Mouse (Mus musculus) skeletal muscle tissue, adult 2 months (tissue): ENCODE measurements around the gene Inpp4b.
"Not testable (repeated sequence)": the region's sequence is repeated elsewhere in the genome, so short reads cannot be mapped to it uniquely, and the experiment has no call there.

ENCODE experiments used
- DNase-seq: peaks from one replicate; pipeline ENCODE4 v3.0.0-alpha.2; 2012; ENCODE audit warnings: low read depth, low spot score

Gene Inpp4b

DNA sequence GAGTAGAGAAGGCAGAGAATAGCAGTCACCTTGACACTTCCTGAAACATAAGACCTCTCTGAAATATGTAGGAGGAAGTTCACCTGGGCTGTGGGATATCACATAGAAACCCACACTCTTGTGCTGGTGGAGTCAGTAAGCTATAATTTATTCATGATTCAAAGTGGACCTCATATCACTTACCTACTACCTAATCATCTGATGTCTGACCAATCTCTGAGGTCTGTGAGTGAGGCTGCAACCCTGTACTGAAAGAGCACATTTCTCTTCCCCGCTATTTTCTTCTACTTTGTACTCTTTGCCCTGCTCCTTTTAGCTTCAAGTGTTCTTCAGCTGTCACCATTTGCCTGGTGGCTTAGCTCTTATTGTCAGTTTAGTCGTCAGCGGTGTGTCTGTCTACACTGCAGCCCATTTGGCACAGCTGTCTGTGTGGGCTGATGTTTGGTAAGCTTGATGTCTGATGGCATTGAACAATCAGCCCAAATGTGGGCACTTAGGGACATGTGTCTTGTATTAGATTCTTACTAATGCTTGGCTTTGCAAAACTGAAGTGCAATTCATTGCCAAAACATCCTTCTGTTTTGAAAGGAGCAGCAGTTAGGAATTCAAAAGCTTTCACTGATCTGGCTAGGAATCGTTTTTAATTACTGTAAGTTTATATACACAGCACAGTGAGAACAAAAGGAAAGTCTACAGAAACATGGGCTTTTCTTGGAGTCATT is 434.3 kb downstream of the Inpp4b start:
- DNase-seq = no peak

DNA sequence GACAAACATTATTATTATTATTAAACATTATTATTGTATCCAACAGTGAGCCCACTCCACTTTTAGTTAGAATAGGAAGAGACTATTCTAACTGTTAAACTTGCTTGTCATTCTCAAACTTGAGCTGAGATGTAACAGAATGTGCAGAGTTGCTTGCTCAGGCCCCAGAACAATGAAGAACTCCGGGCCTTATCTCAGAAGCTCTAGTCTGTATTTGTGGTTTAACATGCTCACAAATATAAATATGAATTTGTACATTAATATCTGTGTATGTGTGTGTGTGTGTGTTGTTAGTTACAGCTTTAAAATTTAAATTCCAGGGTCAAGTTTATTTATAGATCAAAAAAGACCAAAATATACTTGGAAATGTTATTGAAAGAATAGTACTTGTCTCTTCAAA is 435.3 kb downstream of the Inpp4b start:
- no peak for DNase-seq

DNA sequence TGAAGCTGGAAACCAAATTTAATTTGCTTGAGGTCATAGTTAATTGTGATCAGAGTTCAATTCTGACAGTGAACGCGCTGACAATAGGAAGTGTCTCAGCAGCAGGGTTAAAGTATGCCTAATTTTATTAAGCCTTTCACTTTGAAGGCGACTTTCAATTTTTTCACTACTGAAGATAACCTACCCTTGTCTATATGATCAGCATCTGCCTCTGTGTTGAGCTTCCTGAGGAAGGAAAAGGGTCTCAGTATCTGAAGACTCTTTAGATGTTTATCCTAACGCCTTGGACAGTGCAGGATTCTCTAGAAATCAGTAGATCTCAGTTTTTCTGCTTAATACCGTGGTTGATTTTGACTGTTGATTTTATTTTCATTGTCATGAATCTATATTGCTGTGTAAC is 437.1 kb downstream of the Inpp4b start:
- DNase-seq = no peak

DNA sequence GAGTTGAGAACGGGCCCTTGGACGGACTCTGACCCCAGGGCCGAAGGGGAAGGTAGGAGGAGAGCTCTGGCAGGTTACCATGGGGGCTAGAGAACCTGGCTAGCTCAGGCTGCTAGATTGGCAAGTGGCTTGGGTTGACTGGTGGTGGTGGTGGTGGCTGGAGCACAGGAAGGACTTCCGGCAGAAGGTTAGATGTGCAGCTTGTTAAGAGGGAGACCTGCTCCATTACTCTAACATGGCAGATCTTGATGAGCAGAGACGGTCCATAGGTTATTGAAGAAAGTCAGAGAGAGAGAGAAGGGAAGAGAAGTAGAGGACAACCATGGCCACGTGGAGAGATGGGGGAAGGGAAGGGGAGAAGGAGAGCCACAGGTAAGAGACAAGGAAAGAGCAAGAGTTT is 437.8 kb downstream of the Inpp4b start:
- no peak for DNase-seq

DNA sequence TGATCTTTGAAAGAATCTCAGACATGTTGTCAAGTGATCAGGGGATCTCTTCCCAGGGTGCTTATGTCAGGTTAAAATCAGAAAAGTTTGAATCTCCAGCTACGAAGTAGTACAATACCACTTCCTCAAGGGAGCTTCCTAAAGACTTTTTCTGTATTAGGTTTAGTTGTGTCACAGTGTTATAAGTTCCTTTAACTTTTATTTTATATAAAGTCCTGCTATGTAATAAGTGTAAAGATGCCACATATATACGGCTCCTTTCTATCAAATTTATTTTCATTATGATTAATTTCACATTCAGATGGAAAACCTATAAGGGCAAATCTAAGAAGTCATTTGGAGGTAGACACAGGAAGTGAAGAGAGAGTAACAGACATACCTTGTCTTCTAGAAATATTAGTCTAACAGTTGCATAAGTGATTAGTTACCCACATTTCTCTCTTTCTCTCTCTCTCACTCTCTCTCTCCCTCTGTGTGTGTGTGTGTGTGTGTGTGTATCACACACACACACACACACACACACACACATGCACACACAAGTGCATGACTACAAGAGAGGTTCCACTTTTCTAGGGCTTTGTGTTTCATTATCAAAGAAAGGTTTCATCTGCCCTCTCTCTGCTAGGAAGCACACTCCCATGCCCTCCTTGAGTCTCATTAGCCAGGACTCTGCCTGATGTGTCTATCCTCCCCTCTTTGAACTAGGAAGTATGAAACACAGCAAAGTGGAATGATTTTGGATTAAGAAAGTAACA is 438.7 kb downstream of the Inpp4b start:
- no peak for DNase-seq

DNA sequence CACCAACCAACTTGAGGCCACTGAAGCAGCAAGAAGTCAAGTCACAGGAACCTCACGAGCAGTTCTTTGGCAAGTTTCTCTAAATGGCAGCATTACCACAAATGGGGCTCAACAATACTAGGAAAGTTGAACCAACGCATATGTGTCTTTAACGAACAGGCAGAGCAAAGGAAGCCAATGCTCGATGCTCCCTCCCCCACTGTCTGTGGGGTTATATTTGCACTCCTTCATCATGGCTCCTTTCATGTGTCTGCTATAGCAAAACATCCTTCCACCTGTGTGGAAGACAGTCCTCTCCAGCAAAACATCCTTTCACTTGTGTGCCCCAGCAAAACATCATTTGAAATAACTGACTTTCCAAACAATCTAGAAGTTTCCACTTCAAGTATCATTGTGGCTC is 440.4 kb downstream of the Inpp4b start:
- no peak for DNase-seq

DNA sequence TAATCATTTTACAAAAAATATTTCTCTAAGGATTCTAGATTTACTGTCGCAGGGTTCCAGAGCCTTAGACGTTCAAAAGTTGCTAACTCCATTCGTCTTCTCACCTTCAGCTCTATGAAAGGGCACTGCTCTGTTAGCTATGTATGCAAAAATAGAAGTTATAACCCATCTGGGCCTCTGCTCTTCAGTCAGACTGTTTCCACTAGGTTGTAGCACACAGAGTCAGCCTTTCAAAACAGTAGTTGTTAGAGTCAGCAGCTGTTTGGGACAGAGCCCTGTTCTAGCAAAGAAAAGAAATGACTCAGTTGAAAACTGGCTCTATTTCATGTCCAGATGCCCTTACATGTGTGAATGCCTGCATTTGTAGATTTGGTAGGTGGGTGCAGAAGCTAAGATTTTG is 442.4 kb downstream of the Inpp4b start:
- no peak for DNase-seq

DNA sequence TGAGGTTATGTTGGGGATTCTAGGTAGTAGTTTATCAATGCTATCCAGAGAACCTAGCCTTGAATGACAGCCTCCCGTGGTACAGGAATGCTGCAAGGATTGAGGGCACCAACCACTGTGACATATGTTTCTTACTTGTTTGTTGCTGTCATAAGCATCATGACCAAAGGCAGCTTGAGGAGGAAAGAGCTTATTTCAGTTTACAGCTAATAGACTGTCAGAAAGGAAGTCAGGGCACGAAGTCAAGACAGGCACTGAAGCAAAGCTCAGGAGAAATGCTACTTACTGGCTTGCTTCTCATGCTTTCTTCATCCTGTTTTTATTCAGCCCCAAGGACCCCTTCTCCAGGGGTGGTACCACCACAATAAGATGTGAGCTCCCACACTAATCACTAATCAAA is 446.1 kb downstream of the Inpp4b start:
- DNase-seq = no peak

DNA sequence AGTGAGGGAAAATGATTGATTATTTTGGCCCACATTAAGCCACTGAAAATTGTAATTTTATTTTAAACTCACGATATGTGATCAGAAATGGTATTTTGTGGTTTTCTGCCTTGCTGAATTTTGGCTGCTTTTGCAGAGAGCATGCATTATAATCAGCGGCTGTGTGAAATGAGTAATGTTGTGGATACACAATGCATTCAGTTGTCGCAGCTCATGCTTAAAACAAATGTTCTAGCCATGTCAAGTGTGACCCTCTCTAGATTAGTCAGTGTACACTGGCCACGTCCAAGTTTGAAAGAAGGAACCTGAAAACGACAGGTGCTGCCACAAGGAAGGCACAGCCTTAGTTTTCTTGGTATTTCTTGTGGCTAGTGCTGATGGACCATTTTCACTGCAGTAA is 450.3 kb downstream of the Inpp4b start:
- no peak for DNase-seq

DNA sequence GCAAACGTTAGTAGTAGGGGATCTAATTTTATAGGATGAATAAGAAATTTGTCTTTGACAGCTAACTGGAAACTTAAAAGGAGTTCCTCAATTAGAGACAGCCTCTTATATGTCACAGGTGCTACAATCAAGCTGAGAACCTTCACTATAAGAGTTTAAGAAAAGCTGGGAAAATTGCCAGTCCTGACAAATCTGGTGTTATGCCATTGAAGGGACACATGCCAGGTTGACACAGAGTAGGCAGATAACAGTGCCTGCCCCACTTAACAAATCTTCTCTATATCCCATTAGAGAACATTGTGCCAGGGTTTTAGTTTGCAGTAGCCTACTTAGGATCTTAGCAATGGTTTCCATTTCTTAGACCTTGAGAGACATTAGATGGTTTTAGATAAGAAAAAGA is 456.1 kb downstream of the Inpp4b start:
- no peak for DNase-seq

DNA sequence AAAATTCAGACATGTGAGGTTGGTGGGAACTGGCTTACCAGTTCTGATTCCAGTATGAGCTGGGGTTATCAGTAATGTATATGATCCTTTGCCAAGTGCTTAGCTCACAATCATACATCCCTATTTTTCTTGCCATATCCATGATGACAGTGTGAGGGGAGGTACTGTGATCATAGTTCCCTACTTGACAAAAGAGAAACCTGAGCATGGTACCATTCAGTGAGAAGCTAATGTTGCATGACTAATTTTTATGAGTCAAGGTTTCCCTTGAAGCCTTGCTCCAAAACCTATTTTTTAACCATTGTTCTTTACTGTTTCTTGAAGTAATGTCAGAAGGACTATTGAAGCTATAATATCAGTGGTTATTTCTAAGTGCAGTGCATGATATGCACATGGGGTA is 458.4 kb downstream of the Inpp4b start:
- no peak for DNase-seq

DNA sequence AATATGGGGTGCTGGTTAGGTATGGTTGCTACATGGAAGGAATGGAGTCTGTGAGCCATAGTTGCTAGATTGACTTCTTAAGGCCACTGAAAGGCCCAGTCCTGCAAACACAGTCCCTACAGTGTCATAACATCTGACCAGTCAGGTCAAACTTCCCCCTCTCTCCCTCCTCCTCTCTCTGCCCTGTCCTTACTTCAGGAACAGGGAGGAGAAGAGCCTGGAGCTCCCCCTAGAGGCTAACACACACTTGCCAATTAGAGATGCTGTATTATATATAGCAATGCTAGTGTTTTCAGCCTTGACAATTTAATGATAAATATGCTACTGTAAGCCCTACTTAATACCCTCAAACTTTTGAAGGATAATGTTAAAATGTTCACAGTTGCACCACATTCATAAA is 464.4 kb downstream of the Inpp4b start:
- peak; percentile 73 for DNase-seq

DNA sequence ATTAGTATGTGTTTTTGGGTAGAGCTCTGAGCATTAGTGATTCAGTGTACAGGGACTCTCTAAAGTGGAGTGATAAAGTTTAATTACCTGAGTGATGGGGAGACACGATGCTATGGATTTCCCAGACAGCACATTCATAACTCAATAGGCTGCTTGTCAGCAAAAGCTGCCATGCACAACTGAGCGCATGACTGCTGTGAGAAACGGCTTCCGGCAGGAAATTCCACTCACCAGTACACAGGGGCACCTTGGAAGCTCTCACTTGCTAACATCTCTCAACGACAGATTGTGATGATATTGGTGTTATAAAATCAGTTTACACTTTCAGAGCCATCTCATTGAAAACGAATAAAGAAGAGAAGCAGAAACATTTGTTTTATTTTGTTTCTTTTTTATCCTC is 465.2 kb downstream of the Inpp4b start:
- no peak for DNase-seq

DNA sequence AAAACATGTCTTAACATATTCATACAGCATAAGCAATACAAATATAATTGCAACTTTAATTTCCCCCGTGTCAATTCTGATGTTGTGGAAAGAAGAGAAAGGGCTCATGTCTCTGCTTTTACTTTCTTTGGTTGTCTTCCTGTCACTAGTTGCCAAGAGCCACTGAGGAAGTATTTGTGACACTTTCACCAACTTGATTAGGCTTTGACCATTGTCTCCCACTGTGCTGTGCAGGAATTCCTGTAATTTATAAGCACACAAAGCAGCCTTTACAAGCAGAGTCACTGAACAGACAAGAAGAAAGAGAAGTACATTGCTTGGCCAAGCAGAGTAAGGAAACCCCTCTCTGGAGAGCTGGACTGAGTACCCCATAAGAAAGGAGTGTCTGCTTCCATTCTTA is 466.1 kb downstream of the Inpp4b start:
- DNase-seq = no peak

DNA sequence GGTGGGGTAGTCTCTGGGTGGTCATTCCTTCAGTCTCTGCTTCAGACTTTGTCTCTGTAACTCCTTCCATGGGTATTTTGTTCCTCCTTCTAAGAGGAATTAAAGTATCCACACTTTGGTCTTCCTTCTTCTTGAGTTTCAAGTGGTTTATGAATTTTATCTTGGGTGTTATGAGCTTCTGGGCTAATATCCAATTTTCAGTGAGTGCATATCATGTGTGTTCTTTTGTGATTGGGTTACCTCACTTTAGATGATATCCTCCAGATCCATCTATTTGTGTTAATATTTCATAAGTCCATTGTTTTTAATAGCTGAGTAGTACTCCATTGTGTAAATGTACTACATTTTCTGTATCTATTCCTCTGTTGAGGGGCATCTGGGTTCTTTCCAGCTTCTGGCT is 467.1 kb downstream of the Inpp4b start:
- DNase-seq = not testable (repeated sequence)

DNA sequence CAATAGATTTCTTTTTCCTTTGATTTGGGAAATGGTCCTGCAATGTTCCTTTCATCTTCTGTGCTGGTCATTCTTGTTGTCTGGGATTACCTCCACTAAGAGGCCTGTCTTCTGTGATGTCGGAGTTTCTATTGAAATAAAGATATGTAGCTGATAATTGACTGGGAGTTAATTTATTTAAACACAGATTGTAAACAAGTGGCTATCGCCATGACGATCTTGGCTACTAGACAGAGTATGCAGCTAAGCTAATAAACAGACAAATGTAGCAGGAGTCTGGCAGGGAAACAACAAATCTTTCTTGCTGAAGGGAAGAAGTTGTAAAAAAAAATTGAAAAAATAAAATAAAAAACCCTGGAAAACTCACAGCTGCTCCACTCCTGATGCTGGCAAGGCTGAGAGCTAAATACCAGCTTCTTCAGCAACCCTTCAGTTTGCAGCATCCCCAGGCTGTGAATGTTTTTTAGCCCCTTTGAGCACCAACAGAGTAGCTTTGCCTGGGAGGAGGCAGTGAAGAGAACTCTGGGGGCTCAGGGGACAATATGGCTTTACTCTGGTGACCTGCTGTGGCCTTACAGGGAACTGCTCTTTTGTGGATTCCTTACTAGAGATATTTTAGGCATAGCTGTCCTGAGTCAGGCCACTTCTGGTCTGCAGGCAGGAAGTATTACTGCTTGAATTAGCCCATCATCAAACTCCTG is 469.8 kb downstream of the Inpp4b start:
- no peak for DNase-seq

DNA sequence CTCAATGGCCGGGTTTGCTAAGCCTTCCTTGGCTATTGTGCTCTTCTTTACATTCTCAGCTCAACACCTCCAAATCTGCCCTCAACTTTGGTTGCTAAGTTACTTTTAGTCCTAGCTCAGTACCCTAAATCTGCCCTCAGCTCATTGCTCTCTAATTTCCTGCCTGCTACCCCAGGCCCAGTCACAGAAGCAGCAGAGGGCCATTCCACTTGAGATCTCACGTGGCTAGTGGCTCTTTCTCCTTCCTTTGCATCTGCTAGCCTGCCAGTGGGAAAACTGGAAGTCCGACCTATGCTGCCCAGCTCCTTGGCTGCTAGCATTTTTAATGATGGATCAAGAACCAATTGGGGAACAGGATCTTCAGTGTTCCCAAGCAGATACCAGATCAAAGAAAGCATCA is 472.4 kb downstream of the Inpp4b start:
- no peak for DNase-seq

DNA sequence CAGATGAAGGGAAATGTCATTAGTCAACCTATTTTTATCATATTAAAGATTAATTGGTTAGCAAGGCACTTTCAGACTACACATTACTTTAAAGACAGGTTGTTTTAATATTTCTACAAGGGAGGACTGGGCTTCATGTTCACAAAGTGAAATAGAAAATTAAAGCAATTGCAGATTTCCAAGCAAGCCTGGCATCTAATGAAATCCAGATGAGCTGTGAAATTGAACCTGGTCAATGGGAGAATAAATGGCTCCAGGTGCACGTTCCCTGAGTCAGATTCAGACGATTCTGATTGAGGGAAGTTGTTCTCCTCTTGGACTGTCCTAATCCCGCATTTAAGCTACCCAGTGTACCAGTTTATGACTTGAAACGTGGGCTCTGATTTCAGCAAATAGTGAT is 473.2 kb downstream of the Inpp4b start:
- no peak for DNase-seq

DNA sequence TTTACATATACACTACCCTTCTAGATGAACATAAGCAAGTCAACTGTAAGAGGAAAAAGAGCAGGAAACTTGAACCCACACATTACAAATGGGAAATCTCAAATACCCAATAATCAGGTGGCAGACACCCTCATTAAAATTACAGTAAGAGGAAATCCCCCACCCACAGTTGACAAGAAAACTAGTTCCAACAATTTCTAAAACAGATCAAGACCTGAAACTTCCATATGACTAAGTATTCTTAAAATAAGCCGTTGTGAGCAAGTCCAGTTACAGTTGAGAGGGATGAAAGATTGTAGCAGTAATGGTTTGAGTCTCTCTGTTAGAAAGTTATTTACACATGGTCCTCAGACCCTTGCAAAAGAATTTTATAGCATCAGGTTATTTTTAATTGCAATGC is 480.8 kb downstream of the Inpp4b start:
- no peak for DNase-seq

DNA sequence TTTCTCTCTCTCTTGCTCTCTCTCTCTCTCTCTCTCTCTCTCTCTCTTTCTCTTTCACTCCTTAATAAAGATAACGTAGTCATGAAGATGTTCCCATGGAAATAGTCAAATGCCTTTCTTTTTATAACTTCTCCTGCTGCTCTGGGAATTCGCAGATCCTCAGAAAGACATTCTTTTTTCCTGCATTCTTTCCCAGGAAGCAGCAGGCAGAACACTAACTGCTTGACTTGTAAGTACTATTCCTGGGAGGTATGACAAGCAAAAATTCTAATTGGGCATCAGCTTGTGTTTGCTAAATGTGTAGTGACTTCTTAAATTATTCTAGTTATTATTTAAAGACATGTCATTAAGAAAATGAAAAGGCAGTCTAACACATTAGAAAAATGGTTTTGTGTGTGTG is 482.6 kb downstream of the Inpp4b start:
- no peak for DNase-seq

DNA sequence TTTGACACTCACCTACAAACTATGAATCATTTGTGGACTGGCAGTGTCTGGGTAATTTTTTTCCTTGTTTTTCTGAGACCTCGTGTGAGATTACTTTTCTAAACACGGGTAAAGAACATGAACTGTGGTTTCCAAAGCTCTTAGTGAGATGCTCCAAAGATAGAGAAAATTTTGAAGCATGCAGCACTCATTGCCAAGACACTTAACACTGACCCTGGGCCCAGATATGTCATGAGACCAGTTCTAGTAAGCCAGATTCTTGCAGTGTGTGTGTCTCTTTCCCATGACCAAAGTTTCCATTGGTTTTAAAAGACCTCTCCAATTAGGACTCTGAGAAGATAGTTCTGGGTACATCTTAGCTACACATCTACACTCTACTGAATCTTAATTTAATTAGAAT is 484.1 kb downstream of the Inpp4b start:
- peak; percentile 39 for DNase-seq

DNA sequence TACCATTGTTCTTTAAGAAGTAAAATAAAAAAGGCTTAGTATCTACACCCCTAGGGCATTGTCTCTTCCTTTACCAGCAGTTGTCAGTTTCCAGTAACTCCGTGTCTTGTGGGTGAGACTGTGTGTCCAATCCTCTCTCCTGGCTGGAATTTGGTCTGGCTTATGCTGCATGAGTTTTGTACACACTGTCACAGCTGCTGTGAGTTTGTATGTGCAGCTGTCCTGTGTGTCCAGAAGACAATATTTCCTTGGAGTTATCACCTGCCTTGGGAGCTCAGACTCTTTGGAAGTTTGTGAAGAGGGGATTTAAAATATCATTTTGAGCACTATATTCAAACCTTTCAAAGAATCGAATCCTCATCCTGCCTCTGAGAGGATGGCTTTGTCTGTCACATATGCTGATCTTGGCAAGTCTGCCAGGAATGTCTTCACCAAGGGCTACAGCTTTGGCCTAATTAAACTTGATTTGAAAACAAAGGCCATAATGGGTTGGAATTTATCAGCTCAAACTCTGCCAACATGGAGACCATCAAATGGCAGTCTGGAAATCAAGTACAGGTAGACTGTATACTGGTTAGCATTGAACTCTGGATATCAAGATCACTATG is 485.1 kb downstream of the Inpp4b start:
- DNase-seq = no peak
